Mouse (Mus musculus): ENCODE data around the gene Gm15446. TPM values are rescaled to one million over a fixed set of nuclear protein-coding genes. Genes with fewer than 3 reads are reported as not detected.

Gm15446 gene
- 1 to 10 TPM; 5.1 to 5.4 TPM for total RNA-seq (2023)

DNA sequence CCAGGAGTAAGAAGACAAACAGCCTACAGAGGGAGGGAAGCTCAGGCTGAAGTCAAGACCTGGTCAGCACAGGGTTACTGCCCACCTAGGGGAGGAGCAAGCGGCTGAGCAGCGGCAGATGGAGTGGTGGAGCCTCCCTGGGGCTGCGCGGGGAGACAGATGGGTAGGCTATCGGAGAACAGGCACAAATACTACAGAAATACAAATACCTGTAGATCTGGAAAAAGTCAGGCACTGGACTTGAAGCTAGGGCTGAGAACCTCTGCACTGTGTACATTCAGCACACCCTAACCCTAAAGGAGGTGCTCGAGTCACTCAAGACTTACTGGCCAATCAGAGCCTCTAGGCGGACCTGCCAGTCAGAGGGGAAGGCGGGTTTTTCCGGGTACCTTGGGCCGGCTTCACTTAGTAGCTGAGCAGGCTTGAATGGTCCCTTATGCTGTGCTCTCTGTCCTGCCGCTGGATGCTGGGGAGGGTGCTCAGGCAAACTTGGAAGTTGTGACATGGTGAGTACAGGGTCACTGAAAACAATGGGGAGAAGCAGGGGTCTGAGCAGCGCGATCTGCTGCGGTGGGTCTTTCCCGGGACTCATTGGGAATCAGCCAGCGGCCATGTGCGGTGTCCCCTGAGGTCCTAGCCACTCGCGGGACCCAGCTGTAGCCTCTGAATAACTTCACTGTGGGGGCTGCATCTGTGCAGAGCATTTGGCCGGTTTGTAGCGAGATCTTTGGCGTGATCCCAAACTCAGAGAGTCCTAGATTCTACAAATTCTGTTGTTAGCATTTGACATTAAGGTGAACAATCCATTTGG lies at the start of gene Gm15446:
Gene Gm15446, plus strand, starts transcription at position 140 of the 811 bp plus-strand sequence.

Other genes with a start within 250 kb of the Gm15446 start
- under 1 TPM; 0.73 to 0.77 TPM for gene 5430403G16Rik, start 232.4 kb upstream of the Gm15446 start, total RNA-seq (2023)
- gene 4930522L14Rik, start 171.5 kb upstream of the Gm15446 start, total RNA-seq (2023), result 1 to 10 TPM; 3.1 to 4.2 TPM
- gene Zfp932, start 73.1 kb downstream of the Gm15446 start, total RNA-seq (2023), result 10 to 100 TPM in 1 of 2 experiments, 1 to 10 TPM in 1; 7.4 to 11.8 TPM
- gene Gm17655, start 149.1 kb downstream of the Gm15446 start, total RNA-seq (2023), result 1 to 10 TPM; 2.1 to 3.0 TPM
- gene Gm35315, start 171.0 kb downstream of the Gm15446 start, total RNA-seq (2023), result not detected
- not detected for gene Plcxd1, start 176.6 kb downstream of the Gm15446 start, total RNA-seq (2023)
- gene Gtpbp6, start 184.8 kb downstream of the Gm15446 start, total RNA-seq (2023), result 10 to 100 TPM; 41.3 to 41.5 TPM
- gene Zfp605, start 186.7 kb downstream of the Gm15446 start, total RNA-seq (2023), result 1 to 10 TPM; 3.0 to 3.8 TPM
- 10 to 100 TPM; 61.8 to 63.4 TPM for gene Chfr, start 212.4 kb downstream of the Gm15446 start, total RNA-seq (2023)

Data from neutrophil, adult 83 days (primary cell).